Mouse (Mus musculus) common myeloid progenitor, adult 5-6 weeks (primary cell): ENCODE measurements around the gene Nup93. TPM values are rescaled to one million over a fixed set of nuclear protein-coding genes. Genes with fewer than 3 reads are reported as not detected.

Experiments used
- ATAC-seq: replicated peaks from 2 replicates; pipeline ENCODE4 v1.8.0; 2016; ENCODE audit warnings: low read depth, mild to moderate bottlenecking, moderate TSS enrichment, inconsistent platforms; ENCODE audit not compliant: poor library complexity, severe bottlenecking
- total RNA-seq: library from RNA; stranded (forward); fragments of 200-1000, 187-1606 nt; gene quantifications from 2 replicates; pipeline ENCODE4 v1.2.3, GENCODE M21; 2017

Nup93 gene
- total RNA-seq, 1 experiment from 2014 or later: 46.4 TPM

DNA sequence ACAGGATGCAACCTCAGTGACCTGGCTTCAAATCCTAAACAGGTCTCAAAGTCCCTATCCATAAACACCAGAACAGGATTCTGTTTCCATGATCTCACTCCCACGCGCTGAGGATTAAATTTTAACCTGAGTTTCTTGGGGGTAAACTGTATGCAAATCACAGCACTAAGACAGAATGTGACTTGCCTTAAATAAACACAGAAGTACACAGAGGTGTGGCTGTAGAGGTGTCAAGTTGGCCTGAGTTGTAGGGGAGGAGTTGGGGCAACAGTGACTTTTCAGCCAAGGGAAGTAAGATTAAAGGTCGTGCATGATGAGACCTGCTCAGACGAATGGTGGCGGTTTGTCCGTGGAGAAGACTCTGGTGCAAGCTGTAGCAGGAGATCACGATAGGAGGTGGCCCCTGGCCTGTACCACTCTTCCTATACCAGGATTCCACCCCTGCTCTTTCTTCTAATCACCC is 139.7 kb downstream of the Nup93 start:
- ATAC-seq: peak; percentile 48; the same call in 1 of the 2 replicates

DNA sequence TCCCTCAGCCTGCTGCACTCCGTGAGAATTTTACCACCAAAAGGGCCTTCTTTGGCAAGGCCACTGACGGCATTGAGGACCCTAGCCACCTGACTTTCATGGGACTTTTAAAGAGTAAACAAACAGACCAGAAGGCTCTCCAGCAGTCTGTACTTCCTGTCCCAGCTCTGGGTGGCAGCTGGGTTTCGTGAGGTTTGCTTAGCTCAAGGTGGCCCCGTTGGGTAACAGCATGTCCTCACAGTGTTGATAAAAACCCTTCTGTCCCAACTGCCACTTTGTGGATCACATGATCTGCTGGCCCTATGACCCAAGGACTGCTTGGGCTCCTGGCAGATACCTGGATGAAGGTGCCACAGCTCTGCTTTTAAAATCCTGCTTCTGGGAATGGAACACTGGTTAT is 140.2 kb downstream of the Nup93 start:
- peak; percentile 79 for ATAC-seq

DNA sequence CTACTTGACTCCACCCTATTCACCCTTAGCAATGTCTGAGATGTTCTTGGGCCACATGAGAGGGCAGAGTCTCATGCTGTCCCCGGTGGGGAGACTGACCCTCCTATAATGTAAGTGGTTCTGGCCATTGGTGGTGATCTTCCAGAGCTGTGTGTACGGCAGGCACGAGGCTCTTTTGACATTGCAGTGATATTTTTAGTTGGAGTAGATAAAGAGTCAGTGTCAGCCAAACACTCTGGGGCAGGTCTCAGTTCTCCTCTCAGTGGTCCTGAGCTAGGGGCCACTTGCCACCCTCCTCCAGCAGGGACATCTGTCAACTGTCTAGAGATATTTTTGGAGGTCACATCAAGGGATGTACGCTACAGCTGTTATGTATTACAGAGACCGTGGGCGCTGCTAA is 142.9 kb downstream of the Nup93 start:
- no peak for ATAC-seq

DNA sequence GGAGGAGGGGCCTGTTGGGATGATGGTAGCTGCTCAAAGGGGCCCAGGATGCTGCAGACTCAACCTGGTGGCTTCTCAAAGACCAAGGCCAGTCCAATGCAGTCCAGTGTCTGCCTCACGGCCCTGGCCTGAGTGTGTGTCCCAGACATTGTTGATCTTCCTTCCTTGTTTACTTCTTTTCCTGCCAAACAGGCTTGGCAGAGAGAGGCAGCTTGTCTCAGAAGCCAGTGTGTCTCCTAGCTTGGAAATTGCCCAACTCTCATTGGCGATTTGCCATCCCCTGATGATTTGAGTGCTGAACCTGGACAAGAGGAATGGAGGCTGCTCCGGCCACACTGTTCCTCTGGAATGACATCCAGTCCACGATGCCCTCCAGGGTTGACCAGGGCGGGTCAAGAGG is 144.2 kb downstream of the Nup93 start:
- ATAC-seq: no peak

DNA sequence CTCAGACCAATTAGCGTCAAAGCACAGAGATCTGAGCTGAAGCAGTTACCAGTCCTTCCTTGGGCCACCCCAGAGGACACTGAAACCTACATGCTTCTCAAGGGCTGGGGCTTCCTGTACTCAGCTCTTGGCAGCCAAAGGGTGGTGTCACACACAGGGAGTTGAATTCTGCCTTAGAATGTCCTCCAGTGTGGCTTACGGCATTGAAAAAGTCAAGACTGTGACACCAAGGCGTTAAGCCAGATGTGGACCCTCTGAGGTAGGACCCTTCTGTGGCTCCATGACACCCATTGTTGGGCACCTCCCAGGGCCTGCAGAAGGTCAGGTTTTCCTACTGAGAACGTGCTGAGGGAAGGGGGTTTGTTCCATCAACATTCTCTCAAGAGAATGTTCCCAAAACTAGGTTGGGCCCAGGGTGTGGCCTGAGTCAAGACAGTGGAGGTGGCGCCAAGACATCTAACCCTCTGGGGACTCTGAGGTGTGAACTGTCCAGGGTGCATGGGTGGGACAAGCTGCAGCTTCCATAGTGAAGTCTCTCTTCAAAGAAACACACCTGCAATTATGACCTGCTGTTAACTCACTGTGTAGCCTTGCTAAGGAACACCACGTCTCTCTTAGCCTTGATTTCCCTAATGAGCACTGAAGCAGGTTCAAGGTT is 147.5 kb downstream of the Nup93 start:
- ATAC-seq: no peak

DNA sequence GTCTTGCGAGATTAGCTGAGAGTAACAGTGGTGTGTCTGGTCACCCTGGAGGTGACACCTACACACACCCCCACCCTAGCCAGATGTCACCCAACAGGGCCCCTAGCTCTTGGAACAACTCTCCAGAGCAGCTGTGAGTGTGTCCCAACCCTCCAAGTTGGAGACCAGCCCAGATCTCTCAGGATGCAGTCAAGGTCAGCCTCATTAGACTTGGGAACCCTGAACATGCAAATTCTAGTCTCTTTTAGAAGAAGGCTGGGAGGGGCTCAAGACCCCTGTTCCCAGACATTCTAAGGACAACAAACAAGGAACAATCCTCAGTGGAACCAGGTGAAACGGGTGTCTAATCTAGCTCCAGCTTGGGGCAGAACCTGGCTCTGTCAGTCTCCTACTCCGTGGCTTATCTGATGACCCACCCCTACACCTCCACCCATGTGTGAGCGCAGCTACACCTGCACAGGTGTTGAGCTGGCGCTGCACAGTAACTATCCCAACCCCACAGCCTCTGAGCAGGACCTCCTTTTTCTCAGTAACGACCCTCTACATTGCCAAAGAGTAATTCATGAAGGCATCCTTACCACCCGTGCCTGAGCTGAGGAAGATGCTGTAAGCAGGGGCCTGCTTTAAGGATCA is 148.4 kb downstream of the Nup93 start:
- no peak for ATAC-seq

DNA sequence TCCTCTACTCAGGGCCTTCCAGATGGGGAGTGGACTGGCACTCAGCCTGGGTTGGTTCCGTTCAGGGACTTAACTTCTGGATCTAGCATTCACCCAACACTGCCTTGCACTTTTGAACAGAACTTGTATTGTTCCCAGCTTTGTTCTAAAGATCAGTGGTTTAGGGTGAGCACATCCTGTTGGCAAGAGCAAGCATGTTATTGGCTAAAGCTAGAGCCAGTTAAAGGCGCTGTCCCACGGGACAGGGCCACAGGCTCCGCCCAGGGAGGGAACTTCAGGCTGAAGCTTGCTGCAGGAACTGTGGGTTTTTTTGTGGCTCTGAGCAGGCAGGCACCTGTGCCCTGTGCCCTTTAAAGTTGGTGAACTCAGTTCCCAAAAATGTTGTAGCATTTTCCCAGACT is 148.9 kb downstream of the Nup93 start:
- ATAC-seq: peak; percentile 80

DNA sequence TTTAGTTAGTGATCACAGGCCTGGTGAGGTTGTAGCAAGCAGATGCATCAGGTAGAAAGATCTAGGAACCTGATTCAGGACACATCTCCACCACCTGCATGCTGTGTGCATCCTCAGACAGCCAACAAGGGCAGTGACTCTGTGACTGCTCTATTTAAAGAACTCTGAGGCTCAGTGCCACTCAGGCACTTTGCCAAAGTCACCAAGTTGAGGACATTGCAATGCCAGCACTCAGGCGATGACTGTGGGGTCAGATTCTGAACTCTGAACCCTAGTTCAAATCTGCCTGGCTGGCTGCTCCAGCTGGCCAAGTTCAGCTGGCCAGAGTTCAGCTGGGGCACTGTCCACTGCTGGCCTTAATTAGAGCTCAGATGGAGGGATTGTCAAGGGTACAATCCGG is 149.5 kb downstream of the Nup93 start:
- ATAC-seq: no peak

DNA sequence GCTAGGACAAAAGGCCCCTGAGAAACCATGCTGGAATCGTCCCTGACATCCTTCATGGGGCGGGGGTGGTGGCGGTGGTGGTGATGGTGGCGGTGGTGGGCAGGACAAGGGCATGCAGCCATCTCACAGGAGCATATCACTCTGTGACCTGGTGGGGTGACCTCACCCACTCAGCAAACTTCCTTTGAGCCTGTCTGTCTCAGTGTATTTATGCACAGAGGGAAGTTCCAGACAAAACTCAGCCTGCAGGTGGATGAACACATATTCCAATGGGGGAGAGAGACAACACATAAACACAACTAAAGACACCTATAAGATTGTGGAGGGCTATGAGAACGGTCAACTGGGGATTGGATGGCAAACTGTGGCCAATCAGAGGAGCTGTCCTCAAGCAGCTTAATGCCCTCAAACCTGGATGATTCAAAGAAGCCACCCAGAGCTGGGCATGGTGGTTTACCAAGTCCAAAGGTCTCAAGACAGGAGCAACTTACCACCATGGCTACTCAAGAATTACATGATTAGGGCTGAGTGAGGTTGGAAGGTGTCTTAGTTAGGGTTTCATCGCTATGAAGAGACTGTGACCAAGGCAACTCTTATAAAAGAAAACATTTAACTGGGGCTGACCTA is 150.4 kb downstream of the Nup93 start:
- ATAC-seq: no peak

DNA sequence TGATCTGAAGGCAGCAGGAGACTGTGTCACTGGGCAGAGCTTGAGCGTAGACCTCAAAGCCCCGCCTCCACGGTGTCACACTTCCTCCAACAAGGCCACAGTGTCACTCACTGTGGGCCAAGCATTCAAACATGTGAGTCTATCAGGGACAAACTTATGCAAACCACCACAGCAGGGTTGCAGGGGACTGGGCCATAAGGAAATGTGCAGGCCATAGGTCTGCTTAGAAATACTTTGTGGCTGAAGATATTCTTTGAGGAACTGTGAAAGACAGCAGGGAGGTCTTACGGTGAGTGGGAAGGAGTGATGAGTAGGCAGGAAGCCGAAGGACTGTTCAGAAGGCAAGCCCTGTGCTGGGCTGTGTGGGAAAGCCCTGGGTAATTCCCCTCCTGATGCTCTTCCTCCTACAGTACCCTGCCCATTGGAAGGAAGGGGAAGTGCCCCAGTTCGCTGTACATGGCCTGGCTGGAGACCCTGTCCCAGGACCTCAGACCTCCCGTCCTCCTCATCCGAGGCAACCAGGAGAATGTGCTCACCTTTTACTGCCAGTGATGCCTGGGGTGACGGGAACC is 151.1 kb downstream of the Nup93 start:
- peak; percentile 90 for ATAC-seq

Other genes with a start within 250 kb of the Nup93 start
- 60.7 and 88.1 TPM in 2 replicates for gene Amfr, start 201.7 kb upstream of the Nup93 start, total RNA-seq
- 66.5 and 103 TPM in 2 replicates for gene Nudt21, start 177.5 kb upstream of the Nup93 start, total RNA-seq
- gene Ogfod1, start 177.4 kb upstream of the Nup93 start, total RNA-seq: 12.5 and 16.8 TPM in 2 replicates
- 4.5 and 4.8 TPM in 2 replicates for gene Bbs2, start 115.6 kb upstream of the Nup93 start, total RNA-seq
- not detected in 2 replicates for gene Mt4, start 77.4 kb upstream of the Nup93 start, total RNA-seq
- gene Mt3, start 62.0 kb upstream of the Nup93 start, total RNA-seq: not detected in 2 replicates
- gene Mt2, start 41.9 kb upstream of the Nup93 start, total RNA-seq: 113 and 182 TPM in 2 replicates
- gene Mt1, start 35.5 kb upstream of the Nup93 start, total RNA-seq: 115 and 180 TPM in 2 replicates
- gene Slc12a3, start 114.6 kb downstream of the Nup93 start, total RNA-seq: 0.49 TPM in 1 of 2 replicates, not detected in the other
- 71.4 and 79.8 TPM in 2 replicates for gene Herpud1, start 171.9 kb downstream of the Nup93 start, total RNA-seq
- gene Nlrc5, start 219.8 kb downstream of the Nup93 start, total RNA-seq: 42.9 and 52.2 TPM in 2 replicates